ENCODE assay signal across 9 mouse cellular contexts in the genomic region with DNA sequence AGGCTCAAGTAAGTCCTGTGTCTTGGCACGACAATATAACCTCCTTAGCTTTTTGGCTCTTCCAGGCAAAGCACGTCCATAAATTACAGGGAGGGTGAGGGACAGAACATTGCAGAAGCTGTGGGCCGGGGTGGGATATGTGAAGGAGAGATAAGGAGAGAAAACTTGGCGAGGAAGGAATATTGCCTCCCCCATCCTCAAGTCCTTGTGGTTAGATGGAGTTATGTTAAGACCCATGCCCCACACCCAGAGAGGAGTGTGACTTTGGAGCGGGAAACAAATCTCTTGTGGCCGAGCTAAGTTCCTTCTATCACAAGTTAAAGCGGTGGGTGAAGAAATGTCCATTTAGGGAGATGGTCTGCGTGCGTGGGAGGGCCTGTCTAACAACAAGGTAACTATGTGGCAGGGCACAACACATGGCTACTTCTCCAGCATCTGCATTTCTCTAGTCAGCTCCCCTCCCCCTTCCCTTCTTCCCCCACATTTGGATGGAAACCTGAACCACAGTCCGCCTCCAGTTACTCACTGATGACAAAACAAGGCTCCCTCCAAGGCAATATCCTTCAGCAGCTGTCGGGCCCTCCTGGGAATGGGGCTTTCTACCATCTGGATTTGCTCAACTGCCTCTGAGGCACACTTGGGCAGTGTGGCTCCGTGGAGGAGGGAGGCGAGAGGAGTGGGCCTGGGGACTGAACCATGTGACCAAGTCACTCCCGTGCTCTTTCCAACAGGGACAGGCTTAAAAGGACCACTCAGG. TPM values are rescaled to one million over a fixed set of nuclear protein-coding genes. Genes with fewer than 3 reads are reported as not detected.
DNase-seq lines count a peak whose midpoint lies in the region; ATAC-seq and TF ChIP-seq lines count a peak whose summit lies in the region.
"Had no signal": no experiment of that assay in that cellular context is flagged by ENCODE, and none has a peak within 500 bp of the region (broad histone marks: within the 10 kb centered on the region; RNA-seq: fewer than 3 reads in every experiment).

No protein-coding gene starts in this region.

- peak; percentile 18 for DNase-seq in midbrain, embryonic 14.5 days
- DNase-seq in midbrain, postnatal 0 days (ENCODE audit: low spot score) = no peak
- peak; percentile 80 for DNase-seq in gastrocnemius, postnatal 14 days
- peak; percentile 34 for DNase-seq in kidney, postnatal 14 days
- DNase-seq in retina, postnatal 1 day = peak; percentile 36
- DNase-seq in cerebellum, postnatal 4 days (ENCODE audit: low spot score in 2 of 2) = no peak
- DNase-seq in left cerebral cortex, postnatal 36 days (ENCODE audit: low spot score in 2 of 2) = no peak
- DNase-seq in adrenal gland, postnatal 25 days = no peak

- H3K4me2 ChIP-seq in midbrain, embryonic 14.5 days (ENCODE audit: low read length) = no peak overlapping the region
- no peak overlapping the region for H3K4me2 ChIP-seq in midbrain, postnatal 0 days (ENCODE audit: low read depth, low read length, poor library complexity, severe bottlenecking)
- H3K4me2 ChIP-seq: midbrain, embryonic 12.5 days had no signal

- no peak overlapping the region for H3K9ac ChIP-seq in midbrain, embryonic 14.5 days (replicated peaks; ENCODE audit: low read length)
- H3K9ac ChIP-seq in midbrain, postnatal 0 days (replicated peaks; ENCODE audit: low read length, poor library complexity, severe bottlenecking) = no peak overlapping the region
- H3K9ac ChIP-seq: midbrain, embryonic 12.5 days had no signal

- intact Hi-C loops in gastrocnemius, postnatal 14 days (cut with DNase I; ENCODE audit: low total_unique reads) = no loop called here
- intact Hi-C loops in left cerebral cortex, postnatal 36 days (cut with DNase I) = no loop called here

- H3K9me3 ChIP-seq in midbrain, embryonic 14.5 days (ENCODE audit: control insufficient read depth, low read length) = no peaks in the 10 kb centered on the region
- no peaks in the 10 kb centered on the region for H3K9me3 ChIP-seq in midbrain, postnatal 0 days (ENCODE audit: low read length)
- H3K9me3 ChIP-seq: midbrain, embryonic 12.5 days had no signal

- 77% methylated on average over 14 of the region's 14 CpGs for WGBS in midbrain, embryonic 14.5 days
- WGBS in midbrain, postnatal 0 days = 76% methylated on average over 14 of the region's 14 CpGs

- H3K27ac ChIP-seq in midbrain, embryonic 14.5 days (replicated peaks; ENCODE audit: low read depth, low read length) = no peak overlapping the region
- no peak overlapping the region for H3K27ac ChIP-seq in midbrain, postnatal 0 days (ENCODE audit: low read depth, low read length)
- H3K27ac ChIP-seq: midbrain, embryonic 12.5 days had no signal

- H3K27me3 ChIP-seq in midbrain, embryonic 14.5 days (ENCODE audit: control insufficient read depth, insufficient read depth, low read length) = no peaks in the 10 kb centered on the region
- H3K27me3 ChIP-seq in midbrain, postnatal 0 days (ENCODE audit: insufficient read depth, low read length) = no peaks in the 10 kb centered on the region
- H3K27me3 ChIP-seq: midbrain, embryonic 12.5 days had no signal

- H3K4me1 ChIP-seq in midbrain, embryonic 14.5 days (ENCODE audit: control insufficient read depth, insufficient read depth, low read length) = no peaks in the 10 kb centered on the region
- no peaks in the 10 kb centered on the region for H3K4me1 ChIP-seq in midbrain, postnatal 0 days (ENCODE audit: insufficient read depth, low read length)
- H3K4me1 ChIP-seq: midbrain, embryonic 12.5 days had no signal

- no peak for TF ChIP-seq CTCF in midbrain, postnatal 0 days (IDR thresholded peaks at IDR 0.05)

- H3K4me3 ChIP-seq in midbrain, embryonic 14.5 days (replicated peaks; ENCODE audit: low read depth, low read length) = no peak overlapping the region
- no peak overlapping the region for H3K4me3 ChIP-seq in midbrain, postnatal 0 days (ENCODE audit: low read depth, low read length)
- H3K4me3 ChIP-seq: midbrain, embryonic 12.5 days had no signal

- ATAC-seq in midbrain, embryonic 14.5 days (ENCODE audit: low FRiP score, low TSS enrichment) = no peak
- no peak for ATAC-seq in midbrain, postnatal 0 days (ENCODE audit: low FRiP score)

- no peaks in the 10 kb centered on the region for H3K36me3 ChIP-seq in midbrain, embryonic 14.5 days (ENCODE audit: control insufficient read depth, insufficient read depth, low read length)
- H3K36me3 ChIP-seq in midbrain, postnatal 0 days (ENCODE audit: insufficient read depth, low read length) = no peaks in the 10 kb centered on the region
- H3K36me3 ChIP-seq: midbrain, embryonic 12.5 days had no signal

RNA-seq across cellular contexts. Expression of gene Slc44a3, which starts 56.7 kb away (rescaled TPM):
- 0.51 and 0.63 TPM in 2 replicates for polyA plus RNA-seq in midbrain, embryonic 14.5 days (2014; fragmentation: Nextera tagmentation; extraction: Ambion mirVana)
- 0.22 and 0.61 TPM in 2 replicates for total RNA-seq in midbrain, postnatal 0 days (2014; rRNA removed)
- 0.47 and 0.48 TPM in 2 replicates for polyA plus RNA-seq in midbrain, postnatal 0 days (2015; fragmentation: Nextera tagmentation; extraction: Ambion mirVana)
- under 1 TPM in 1 of 2 experiments, not detected in 1; 0.16 TPM for total RNA-seq in gastrocnemius, postnatal 14 days (2021)
- not detected for total RNA-seq in left cerebral cortex, postnatal 36 days (2021)
- 24.0 and 25.1 TPM in 2 replicates for total RNA-seq in adrenal gland, postnatal 25 days (2021)

Comparison
In these comparisons a context has a peak if more than half of its experiments do, and no peak if none do; other contexts are left out.
1. DNase-seq: peak in midbrain, embryonic 14.5 days (single experiment), gastrocnemius, postnatal 14 days (single experiment), kidney, postnatal 14 days (single experiment) and retina, postnatal 1 day (single experiment); none in midbrain, postnatal 0 days (single experiment), cerebellum, postnatal 4 days (0 of 2), left cerebral cortex, postnatal 36 days (0 of 2) and adrenal gland, postnatal 25 days (single experiment).
2. RNA of gene Slc44a3, which starts 56.7 kb away (total RNA-seq): 24.0 to 25.1 TPM in adrenal gland, postnatal 25 days; 0.22 to 0.61 TPM in midbrain, postnatal 0 days, 0.16 TPM in gastrocnemius, postnatal 14 days and not detected in left cerebral cortex, postnatal 36 days; every median in the first group is over 10 times any median in the second.